Mouse (Mus musculus): Measurements from ENCODE around the gene Coa7. TPM values are rescaled to one million over a fixed set of nuclear protein-coding genes. Genes with fewer than 3 reads are reported as not detected.

Coa7 gene
- total and polyA plus RNA-seq, 3 experiments: 19.8 to 39.1 (median 30.5) TPM

DNA sequence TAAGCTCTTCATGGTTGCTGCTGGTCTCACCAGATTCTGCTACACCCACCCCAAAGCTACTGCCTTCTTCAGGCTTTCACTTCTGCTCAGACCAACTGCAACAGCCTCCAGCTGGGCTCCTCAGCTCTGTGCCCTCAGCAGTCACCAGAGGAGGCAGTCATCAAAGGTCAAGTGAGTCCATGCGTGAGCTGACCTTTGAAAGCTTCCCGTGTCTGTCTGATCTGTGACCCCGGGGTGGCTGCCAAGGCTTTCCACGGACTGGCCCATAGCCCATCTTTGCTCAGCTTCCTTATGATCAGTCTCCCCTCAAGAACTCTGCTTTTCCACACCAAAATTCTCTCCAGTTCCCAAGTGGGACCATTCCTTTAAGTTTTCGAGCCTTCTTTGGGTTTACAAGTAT is 41.3 kb downstream of the Coa7 start:
- DNase-seq (ENCODE audit: low read depth, low spot score): no peak
- Histone ChIP-seq H3K4me1 (ENCODE audit: control insufficient read depth in 1 of 2, insufficient read depth in 2 of 2, low read length in 2 of 2) (no peaks in the 10 kb centered on the region), H3K36me3 (ENCODE audit: control insufficient read depth in 1 of 2, insufficient read depth in 2 of 2, low read length in 2 of 2) (no peaks in the 10 kb centered on the region), H3K27ac (ENCODE audit: control insufficient read depth, low read depth, low read length) (no peak overlapping the region), H3K9ac (ENCODE audit: control insufficient read depth, low read depth, low read length, poor library complexity, severe bottlenecking) (no peak overlapping the region), H3K27me3 (ENCODE audit: control insufficient read depth in 1 of 2, insufficient read depth in 2 of 2, low read length in 2 of 2) (peaks cover 0 to 2% of the 10 kb centered on the region in 2 experiments; a peak in 3 of 4 replicates), H3K79me2 (ENCODE audit: control insufficient read depth, insufficient read depth, low read length, poor library complexity) (no peaks in the 10 kb centered on the region), H3K4me3 (ENCODE audit: control insufficient read depth in 1 of 2, insufficient read depth in 1 of 2, low read depth in 2 of 2, low read length in 2 of 2) (no peak overlapping the region), H3K9me3 (replicated peaks; ENCODE audit: insufficient read depth, low read length) (no peaks in the 10 kb centered on the region)
- no peak for TF ChIP-seq MEF2A (IDR thresholded peaks at IDR 0.05; ENCODE audit: extremely low read depth, insufficient replicate concordance, low read depth, low read length, poor library complexity, severe bottlenecking)
- no peak for TF ChIP-seq MYB (IDR thresholded peaks at IDR 0.05; ENCODE audit: low read depth, low read length)
- no peak for TF ChIP-seq NRF1 (IDR thresholded peaks at IDR 0.05; ENCODE audit: insufficient read depth, low read depth, low read length, poor library complexity, severe bottlenecking)
- TF ChIP-seq JUND (IDR thresholded peaks at IDR 0.05; ENCODE audit: low read depth, low read length): no peak
- TF ChIP-seq TAL1 (IDR thresholded peaks at IDR 0.05; ENCODE audit: low read length): no peak
- TF ChIP-seq UBTF (IDR thresholded peaks at IDR 0.05; ENCODE audit: borderline replicate concordance, insufficient read depth, low read depth, low read length): no peak
- no peak for TF ChIP-seq ZKSCAN1 (IDR thresholded peaks at IDR 0.05; ENCODE audit: low read depth, low read length)
- no peak for TF ChIP-seq POLR2A (IDR thresholded peaks at IDR 0.05; ENCODE audit: control insufficient read depth in 1 of 2, insufficient read depth in 1 of 2, low read depth in 1 of 2, low read length in 2 of 2, poor library complexity in 1 of 2)
- no peak for TF ChIP-seq TBP (IDR thresholded peaks at IDR 0.05; ENCODE audit: low read depth, low read length)
- no peak for TF ChIP-seq E2F4 (IDR thresholded peaks at IDR 0.05; ENCODE audit: borderline replicate concordance, low read depth, low read length)
- no peak for TF ChIP-seq MAX (IDR thresholded peaks at IDR 0.05; ENCODE audit: low read length)

DNA sequence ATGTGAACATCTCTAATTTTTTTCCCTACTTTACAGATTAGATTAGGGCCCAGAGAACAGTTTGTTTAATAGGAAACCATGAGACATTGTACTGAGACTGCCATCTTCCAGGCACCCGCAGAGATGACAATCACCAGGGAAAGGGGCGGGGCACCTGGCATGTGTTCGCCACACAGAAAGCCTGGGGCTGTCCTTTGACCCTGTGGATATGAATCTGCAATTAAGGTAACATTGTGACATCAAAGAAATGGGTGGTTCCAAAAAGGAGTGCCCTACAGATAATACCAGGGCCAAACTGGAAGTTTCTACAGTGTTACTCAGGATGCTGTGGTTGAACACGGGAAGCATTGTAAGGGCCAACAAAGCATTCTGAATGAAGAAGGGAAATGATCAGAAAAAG is 42.5 kb downstream of the Coa7 start:
- H3K27me3 ChIP-seq (ENCODE audit: control insufficient read depth in 1 of 2, insufficient read depth in 2 of 2, low read length in 2 of 2): peaks cover 2 to 3% of the 10 kb centered on the region in 2 experiments; a peak in 2 of 4 replicates
- H3K27ac ChIP-seq (ENCODE audit: control insufficient read depth, low read depth, low read length): no peak overlapping the region
- H3K9ac ChIP-seq (ENCODE audit: control insufficient read depth, low read depth, low read length, poor library complexity, severe bottlenecking): no peak overlapping the region
- TF ChIP-seq BHLHE40 (IDR thresholded peaks at IDR 0.05; ENCODE audit: borderline replicate concordance, low read depth, low read length) (no peak), GABPA (IDR thresholded peaks at IDR 0.05; ENCODE audit: low read depth, low read length) (no peak), CHD1 (IDR thresholded peaks at IDR 0.05; ENCODE audit: low read depth, low read length) (no peak), USF2 (IDR thresholded peaks at IDR 0.05; ENCODE audit: borderline replicate concordance in 1 of 2, insufficient read depth in 1 of 2, low read depth in 1 of 2, low read length in 2 of 2) (no peak), ETS1 (IDR thresholded peaks at IDR 0.05; ENCODE audit: low read depth, low read length) (no peak), SIN3A (IDR thresholded peaks at IDR 0.05; ENCODE audit: low read length) (no peak), HCFC1 (IDR thresholded peaks at IDR 0.05; ENCODE audit: low read depth, low read length) (no peak)
- H3K79me2 ChIP-seq (ENCODE audit: control insufficient read depth, insufficient read depth, low read length, poor library complexity): no peaks in the 10 kb centered on the region
- no peak overlapping the region for H3K4me3 ChIP-seq (ENCODE audit: control insufficient read depth in 1 of 2, insufficient read depth in 1 of 2, low read depth in 2 of 2, low read length in 2 of 2)
- DNase-seq (ENCODE audit: low read depth, low spot score): no peak
- no peaks in the 10 kb centered on the region for H3K9me3 ChIP-seq (replicated peaks; ENCODE audit: insufficient read depth, low read length)
- no peaks in the 10 kb centered on the region for H3K4me1 ChIP-seq (ENCODE audit: control insufficient read depth in 1 of 2, insufficient read depth in 2 of 2, low read length in 2 of 2)
- no peaks in the 10 kb centered on the region for H3K36me3 ChIP-seq (ENCODE audit: control insufficient read depth in 1 of 2, insufficient read depth in 2 of 2, low read length in 2 of 2)

Data from MEL (cell line).